Mouse (Mus musculus) forebrain, embryonic 16.5 days (tissue): ENCODE results near the gene Olfr56. TPM values are rescaled to one million over a fixed set of nuclear protein-coding genes. Genes with fewer than 3 reads are reported as not detected.
"Not testable (repeated sequence)": the region's sequence is repeated elsewhere in the genome, so short reads cannot be mapped to it uniquely, and the experiment has no call there.

Source experiments
- ATAC-seq: fragments of 200-750 bp; cut with Nextera tagmentation; 2 replicates; pipeline ENCODE4 v1.8.0; 2017; ENCODE audit warnings: mild to moderate bottlenecking, moderate library complexity
- H3K27ac ChIP-seq: fragments of 300-500 bp; sonication (generic); 2 replicates; pipeline ENCODE4 v1.5.1; 2014; ENCODE audit warnings: low read length, control low read depth
- H3K27me3 ChIP-seq: fragments of 300-500 bp; sonication (generic); replicated peaks from 2 replicates; pipeline ENCODE4 v1.6.1; 2014; ENCODE audit warnings: low read length; ENCODE audit not compliant: control insufficient read depth, insufficient read depth
- H3K36me3 ChIP-seq: fragments of 300-500 bp; sonication (generic); 2 replicates; pipeline ENCODE4 v1.6.1; 2014; ENCODE audit not compliant: control insufficient read depth, insufficient read depth
- H3K4me1 ChIP-seq: fragments of 300-500 bp; sonication (generic); replicated peaks from 2 replicates; pipeline ENCODE4 v1.6.1; 2014; ENCODE audit warnings: low read length; ENCODE audit not compliant: control insufficient read depth, insufficient read depth
- H3K4me2 ChIP-seq: fragments of 300-500 bp; sonication (generic); 2 replicates; pipeline ENCODE4 v1.6.1; 2014; ENCODE audit warnings: mild to moderate bottlenecking, low read length, control low read depth
- H3K4me3 ChIP-seq: fragments of 300-500 bp; sonication (generic); replicated peaks from 2 replicates; pipeline ENCODE4 v1.5.1; 2014; ENCODE audit warnings: mild to moderate bottlenecking, low read length, control low read depth
- H3K9ac ChIP-seq: fragments of 300-500 bp; sonication (generic); replicated peaks from 2 replicates; pipeline ENCODE4 v1.6.1; 2014; ENCODE audit warnings: low read depth, low read length, control low read depth
- H3K9me3 ChIP-seq: fragments of 300-500 bp; sonication (generic); 2 replicates; pipeline ENCODE4 v1.6.1; 2016; ENCODE audit warnings: low read length; ENCODE audit not compliant: control insufficient read depth
- WGBS: fragments of 180-500 bp; shearing (Covaris S2); extraction: QIAGEN DNeasy Blood & Tissue Kit; methylation state at CpG from one replicate; pipeline ENCODE4 v1.1.7; 2014; 5-methylcytosine and 5-hydroxymethylcytosine counted together
- polyA plus RNA-seq: library from polyadenylated mRNA; unstranded; fragments of >200 nt; fragmentation: Nextera tagmentation; extraction: Ambion mirVana; gene quantifications from 2 replicates; pipeline ENCODE4 v1.2.1, GENCODE M21; 2015

Gene Olfr56
- not detected in 2 replicates for polyA plus RNA-seq

GRCm38 (mm10) chr11:48978240-48978939 lies at the start of gene Olfr56:
Gene Olfr56 (plus strand): TSS chr11:48978889.
- not testable (repeated sequence) for H3K4me3 ChIP-seq, H3K27ac ChIP-seq, H3K27me3 ChIP-seq, ATAC-seq, H3K4me2 ChIP-seq, H3K9me3 ChIP-seq, H3K4me1 ChIP-seq, H3K36me3 ChIP-seq, H3K9ac ChIP-seq
- no CpG with 5 or more reads among the region's 1 CpGs for WGBS

- not testable (repeated sequence) for H3K27me3 ChIP-seq, H3K9me3 ChIP-seq, H3K4me1 ChIP-seq, H3K4me2 ChIP-seq, H3K36me3 ChIP-seq, H3K4me3 ChIP-seq, H3K9ac ChIP-seq, ATAC-seq, H3K27ac ChIP-seq
- WGBS: 91% methylated on average over 1 of the region's 1 CpGs
Observed at GRCm38 (mm10) chr11:48933422-48933821, 45.3 kb upstream of the Olfr56 start.

GRCm38 (mm10) chr11:48933923-48934322 lies 44.8 kb upstream of the Olfr56 start:
- not testable (repeated sequence) for H3K27me3 ChIP-seq, ATAC-seq, H3K4me2 ChIP-seq, H3K9me3 ChIP-seq, H3K4me3 ChIP-seq, H3K4me1 ChIP-seq, H3K9ac ChIP-seq, H3K36me3 ChIP-seq, H3K27ac ChIP-seq
- WGBS: 73% methylated on average over 1 of the region's 1 CpGs

GRCm38 (mm10) chr11:48935291-48935690 lies 43.4 kb upstream of the Olfr56 start:
- not testable (repeated sequence) for H3K27ac ChIP-seq, H3K4me1 ChIP-seq, ATAC-seq, H3K27me3 ChIP-seq, H3K4me3 ChIP-seq, H3K9ac ChIP-seq, H3K4me2 ChIP-seq, H3K9me3 ChIP-seq, H3K36me3 ChIP-seq
- no CpG with 5 or more reads among the region's 3 CpGs for WGBS

GRCm38 (mm10) chr11:48939286-48939685 lies 39.4 kb upstream of the Olfr56 start:
- not testable (repeated sequence) for H3K36me3 ChIP-seq, H3K27me3 ChIP-seq, H3K4me2 ChIP-seq, H3K9me3 ChIP-seq, H3K4me3 ChIP-seq, H3K4me1 ChIP-seq, H3K27ac ChIP-seq, ATAC-seq, H3K9ac ChIP-seq

- not testable (repeated sequence) for H3K4me1 ChIP-seq, H3K27ac ChIP-seq, H3K36me3 ChIP-seq, H3K27me3 ChIP-seq, H3K4me3 ChIP-seq, H3K9ac ChIP-seq, H3K9me3 ChIP-seq, ATAC-seq, H3K4me2 ChIP-seq
- WGBS: 98% methylated on average over 6 of the region's 6 CpGs
Observed at GRCm38 (mm10) chr11:48946090-48946489, 32.6 kb upstream of the Olfr56 start, which contains the start of gene Psme2b. Gene Psme2b (minus strand): TSS chr11:48946190.

GRCm38 (mm10) chr11:48974686-48975085 lies 4.0 kb upstream of the Olfr56 start:
- H3K4me1 ChIP-seq, H3K36me3 ChIP-seq, H3K9ac ChIP-seq, H3K27ac ChIP-seq, H3K4me2 ChIP-seq, H3K4me3 ChIP-seq, H3K27me3 ChIP-seq, H3K9me3 ChIP-seq, ATAC-seq: not testable (repeated sequence)
- WGBS: no CpG with 5 or more reads among the region's 1 CpGs

GRCm38 (mm10) chr11:48979251-48979650 lies 562 bp downstream of the Olfr56 start, which contains the start of gene 9930111J21Rik1:
Gene 9930111J21Rik1 (minus strand): TSS chr11:48979398.
- not testable (repeated sequence) for H3K4me2 ChIP-seq, H3K9ac ChIP-seq, H3K9me3 ChIP-seq, H3K27me3 ChIP-seq, ATAC-seq, H3K4me1 ChIP-seq, H3K36me3 ChIP-seq, H3K4me3 ChIP-seq, H3K27ac ChIP-seq
- no CpG with 5 or more reads among the region's 3 CpGs for WGBS

GRCm38 (mm10) chr11:48980052-48980451 lies 1.4 kb downstream of the Olfr56 start:
- H3K36me3 ChIP-seq, H3K27me3 ChIP-seq, H3K27ac ChIP-seq, H3K4me3 ChIP-seq, H3K9ac ChIP-seq, H3K4me2 ChIP-seq, H3K9me3 ChIP-seq, H3K4me1 ChIP-seq, ATAC-seq: not testable (repeated sequence)
- WGBS: no CpG with 5 or more reads among the region's 5 CpGs

GRCm38 (mm10) chr11:48982848-48983247 lies 4.2 kb downstream of the Olfr56 start:
- not testable (repeated sequence) for H3K4me3 ChIP-seq, H3K4me1 ChIP-seq, H3K4me2 ChIP-seq, H3K9me3 ChIP-seq, H3K27me3 ChIP-seq, ATAC-seq, H3K27ac ChIP-seq, H3K36me3 ChIP-seq, H3K9ac ChIP-seq
- WGBS: no CpG with 5 or more reads among the region's 3 CpGs
